Mouse (Mus musculus) cerebellum, postnatal 14 days (tissue): ENCODE data around the gene Vmn1r224.

ENCODE experiments used
- DNase-seq, 2 experiments: peaks; one replicate each; pipeline ENCODE4 v3.0.0; 2021; ENCODE audit warnings: mixed read lengths in 2 of 2

Gene Vmn1r224

DNA sequence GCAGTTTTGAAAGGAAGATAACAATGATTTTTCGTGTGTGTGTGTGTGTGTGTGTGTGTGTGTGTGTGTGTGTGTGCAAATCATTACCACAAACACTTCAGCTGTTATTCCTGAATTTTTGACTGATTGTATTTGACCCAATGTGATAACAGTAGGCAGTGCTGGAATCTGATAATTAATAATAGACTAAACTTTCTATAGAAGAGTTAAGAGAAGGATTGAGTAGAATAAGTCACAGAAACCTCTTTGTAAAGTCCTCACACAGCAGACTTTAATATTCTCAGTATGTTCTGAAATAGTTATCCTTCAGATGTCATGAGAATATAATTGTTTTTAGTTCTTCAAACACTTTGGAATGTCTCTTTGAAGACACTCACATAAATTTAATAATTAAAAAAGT lies at the start of gene Vmn1r224:
Gene Vmn1r224 (plus strand): TSS at position 301 of the 400 bp plus-strand sequence.
- DNase-seq: no peak

DNA sequence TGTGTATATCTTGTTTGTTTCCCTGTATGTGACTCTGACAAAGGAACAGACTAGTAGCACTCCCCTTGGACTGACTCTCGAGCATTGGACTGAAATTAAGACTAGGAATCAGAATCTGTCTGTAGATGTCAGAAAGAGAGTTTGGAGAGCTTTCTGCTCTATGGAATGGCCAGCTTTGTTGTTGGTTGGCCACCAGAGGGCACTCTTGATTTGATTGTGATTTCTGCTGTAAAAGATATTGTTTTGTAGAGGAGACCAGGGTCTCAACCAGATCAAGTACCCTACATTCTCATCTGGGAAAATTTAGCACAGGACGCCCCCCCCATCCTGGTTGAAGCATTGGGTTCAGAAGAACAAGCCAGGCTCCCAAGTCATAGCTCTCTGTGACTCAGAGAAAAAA lies 14.8 kb upstream of the Vmn1r224 start:
- no peak for DNase-seq

DNA sequence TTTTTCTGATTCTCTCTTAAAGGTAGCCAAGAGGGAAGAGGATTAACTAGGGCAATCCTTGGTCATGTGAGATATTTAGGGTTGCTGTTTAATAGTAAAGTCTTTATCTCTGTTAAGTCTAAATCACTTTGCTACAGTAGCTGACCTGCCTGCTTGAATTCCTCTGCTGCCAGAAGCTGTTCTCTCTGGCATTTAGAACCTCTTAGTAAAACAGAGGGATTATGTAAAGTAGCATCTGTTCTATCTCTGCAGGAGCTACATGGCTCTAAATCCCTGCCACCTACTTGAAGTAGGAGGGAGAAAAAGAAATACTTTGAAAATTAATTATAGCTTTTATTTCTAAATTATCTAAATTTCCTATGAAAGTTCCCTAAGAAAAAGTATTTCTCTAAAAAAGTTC lies 25.3 kb downstream of the Vmn1r224 start:
- DNase-seq: no peak

DNA sequence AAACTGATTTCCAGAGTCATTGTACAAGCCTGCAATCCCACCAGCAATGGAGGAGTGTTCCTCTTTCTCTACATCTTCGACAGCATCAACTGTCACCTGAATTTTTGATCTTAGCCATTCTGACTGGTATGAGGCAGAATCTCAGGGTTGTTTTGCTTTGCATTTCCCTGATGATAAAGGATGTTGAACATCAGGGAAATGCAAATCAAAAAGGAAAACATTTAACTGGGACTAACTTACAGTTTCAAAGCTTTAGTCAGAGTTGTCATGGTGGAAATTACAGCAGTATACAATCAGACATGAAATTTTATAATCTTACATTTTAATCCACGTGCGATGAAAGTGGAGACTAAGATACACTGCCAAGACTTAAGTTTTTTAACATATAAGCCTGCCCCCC lies 59.4 kb downstream of the Vmn1r224 start:
- no peak for DNase-seq
